Mouse (Mus musculus): ENCODE measurements around the gene Asb3.
A peak's percentile ranks its signal among the peaks of the same experiment; 100 is the strongest.

DNA sequence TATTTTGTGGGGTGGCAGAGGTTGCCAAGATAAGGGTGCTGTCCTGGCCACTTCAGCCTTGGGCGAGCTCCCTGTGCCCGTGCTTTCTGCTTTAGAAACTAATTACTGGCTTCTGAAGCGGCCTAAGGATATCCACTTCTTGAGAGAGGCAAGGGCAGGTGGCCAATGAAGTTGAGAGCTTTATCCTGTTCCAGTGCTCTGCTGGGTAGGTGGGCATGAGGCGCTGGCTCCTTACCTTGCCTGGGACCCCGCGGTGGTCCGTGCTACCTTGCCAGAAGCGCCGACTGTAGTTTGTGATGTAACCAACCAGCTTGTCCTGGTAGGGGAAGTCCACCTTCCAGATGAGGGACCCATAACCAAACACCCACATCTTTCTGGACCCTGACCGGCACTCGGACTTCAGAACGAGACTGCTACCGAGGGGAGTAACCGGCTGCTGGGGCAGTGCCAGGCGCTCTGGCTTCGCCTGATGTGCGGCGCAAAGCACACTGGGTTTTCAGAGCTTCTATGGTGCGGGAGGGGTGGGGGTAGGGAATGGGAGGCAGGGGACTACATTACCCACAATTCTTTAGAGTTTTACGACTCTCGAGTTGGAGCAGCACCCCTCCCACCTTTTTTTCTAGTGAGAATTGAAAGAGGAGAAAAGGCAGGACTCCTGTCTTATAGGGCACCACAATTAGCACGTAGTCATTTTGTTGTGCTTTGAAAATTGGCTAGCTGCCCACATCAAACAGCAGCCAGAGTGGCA, 100.8 kb downstream of the Asb3 start, which contains the start of gene Chac2:
- peak; percentile 60 for TF ChIP-seq POLR2A (IDR thresholded peaks at IDR 0.05; ENCODE audit: insufficient read depth, low read depth, low read length)
- no peak for TF ChIP-seq CTCF (IDR thresholded peaks at IDR 0.05)
- TF ChIP-seq EP300 (IDR thresholded peaks at IDR 0.05; ENCODE audit: insufficient read depth, low read depth, low read length) = 0 out of 2 replicates have a peak, but pooled peaks have one; percentile 8
